Mouse (Mus musculus) heart, postnatal 0 days (tissue): ENCODE data around the gene Cln3.

Source experiments
- CTCF ChIP-seq: IDR thresholded peaks from 2 replicates; pipeline ENCODE4 v1.5.1; 2016; ENCODE audit warnings: antibody characterized with exemption, control low read depth, low read depth
- EP300 ChIP-seq: IDR thresholded peaks from 2 replicates; pipeline ENCODE4 v1.6.1; 2016; ENCODE audit warnings: antibody characterized with exemption, low read depth

- TF ChIP-seq CTCF (no peak), EP300 (no peak)
Measured at GRCm38 (mm10) chr7:126624774-126625173, 39.2 kb upstream of the Cln3 start.
